Mouse (Mus musculus) embryonic facial prominence, embryonic 11.5 days (tissue): ENCODE measurements around the gene Ropn1l. TPM values are rescaled to one million over a fixed set of nuclear protein-coding genes. Genes with fewer than 3 reads are reported as not detected.
A peak's percentile ranks its signal among the peaks of the same experiment; 100 is the strongest.

Source experiments
- ATAC-seq: fragments of 200-750 bp; cut with Nextera tagmentation; replicated peaks from 2 replicates; pipeline ENCODE4 v1.8.0; 2017; ENCODE audit warnings: low read depth; ENCODE audit not compliant: insufficient number of reproducible peaks, low FRiP score, low TSS enrichment
- DNase-seq: peaks from one replicate; pipeline ENCODE4 v3.0.0-alpha.2; 2015; ENCODE audit warnings: low spot score
- H3K27ac ChIP-seq: fragments of 300-500 bp; sonication (generic); replicated peaks from 2 replicates; pipeline ENCODE4 v1.5.1; 2014; ENCODE audit warnings: mild to moderate bottlenecking, low read depth, low read length, control low read depth
- H3K27me3 ChIP-seq: fragments of 300-500 bp; sonication (generic); 2 replicates; pipeline ENCODE4 v1.6.1; 2014; ENCODE audit warnings: mild to moderate bottlenecking, low read length, moderate library complexity, mixed read lengths; ENCODE audit not compliant: control insufficient read depth, insufficient read depth
- H3K36me3 ChIP-seq: fragments of 300-500 bp; sonication (generic); replicated peaks from 2 replicates; pipeline ENCODE4 v1.6.1; 2014; ENCODE audit warnings: low read depth, mild to moderate bottlenecking, low read length, moderate library complexity, mixed read lengths; ENCODE audit not compliant: control insufficient read depth, insufficient read depth
- H3K4me1 ChIP-seq: fragments of 300-500 bp; sonication (generic); 2 replicates; pipeline ENCODE4 v1.6.1; 2014; ENCODE audit warnings: low read length, mixed read lengths; ENCODE audit not compliant: control insufficient read depth, insufficient read depth
- H3K4me2 ChIP-seq: fragments of 300-500 bp; sonication (generic); 2 replicates; pipeline ENCODE4 v1.6.1; 2014; ENCODE audit warnings: low read depth, mild to moderate bottlenecking, control low read depth, low read length, moderate library complexity
- H3K4me3 ChIP-seq: fragments of 300-500 bp; sonication (generic); 2 replicates; pipeline ENCODE4 v1.5.1; 2014; ENCODE audit warnings: low read depth, low read length, control low read depth
- H3K9ac ChIP-seq: fragments of 300-500 bp; sonication (generic); replicated peaks from 2 replicates; pipeline ENCODE4 v1.6.1; 2014; ENCODE audit warnings: mild to moderate bottlenecking, control low read depth, low read length
- H3K9me3 ChIP-seq: fragments of 300-500 bp; sonication (generic); replicated peaks from 2 replicates; pipeline ENCODE4 v1.6.1; 2016; ENCODE audit warnings: mild to moderate bottlenecking, low read length, inconsistent platforms, mixed read lengths; ENCODE audit not compliant: control insufficient read depth
- WGBS: fragments of 180-500 bp; shearing (Covaris S2); extraction: QIAGEN DNeasy Blood & Tissue Kit; methylation state at CpG from one replicate; pipeline ENCODE4 v1.1.7; 2014; 5-methylcytosine and 5-hydroxymethylcytosine counted together
- polyA plus RNA-seq: library from polyadenylated mRNA; unstranded; fragments of >200 nt; fragmentation: Nextera tagmentation; extraction: Ambion mirVana; gene quantifications from 2 replicates; pipeline ENCODE4 v1.2.1, GENCODE M21; 2014

The Ropn1l gene
- 2.7 and 3.2 TPM in 2 replicates for polyA plus RNA-seq

GRCm38 (mm10) chr15:31453098-31453916 is at the start of gene Ropn1l:
Ropn1l (minus strand) TSS chr15:31453737.
- Histone ChIP-seq H3K36me3 (no peaks in the 10 kb centered on the region; the same call in 1 of the 2 replicates), H3K9ac (peak within 1 kb of the TSS; percentile 73), H3K27me3 (no peaks in the 10 kb centered on the region), H3K4me2 (peak within 1 kb of the TSS; percentile 65), H3K9me3 (no peaks in the 10 kb centered on the region), H3K4me3 (peak within 1 kb of the TSS; percentile 45), H3K27ac (peak within 1 kb of the TSS; percentile 66; the same call in 1 of the 2 replicates), H3K4me1 (no peaks in the 10 kb centered on the region)
- under 1% methylated on average over 57 of the region's 57 CpGs for WGBS
- DNase-seq, result peak; percentile 94
- peak; percentile 92 for ATAC-seq

- ATAC-seq (no peak), DNase-seq (no peak)
- no peaks in the 10 kb centered on the region for H3K9me3 ChIP-seq
- H3K27me3 ChIP-seq, result no peaks in the 10 kb centered on the region
- WGBS, result 85% methylated on average over 4 of the region's 4 CpGs
- H3K4me3 ChIP-seq, result no peak overlapping the region
- no peak overlapping the region for H3K27ac ChIP-seq
- no peak overlapping the region for H3K9ac ChIP-seq
- no peak overlapping the region for H3K4me2 ChIP-seq
- no peaks in the 10 kb centered on the region for H3K4me1 ChIP-seq
- H3K36me3 ChIP-seq, result no peaks in the 10 kb centered on the region
Measured at GRCm38 (mm10) chr15:31502996-31503395, 49.5 kb upstream of the Ropn1l start.

GRCm38 (mm10) chr15:31502313-31502712 is 48.8 kb upstream of the Ropn1l start:
- no peak overlapping the region for H3K9ac ChIP-seq
- no peak overlapping the region for H3K4me3 ChIP-seq
- DNase-seq (no peak), ATAC-seq (no peak)
- H3K27me3 ChIP-seq, result no peaks in the 10 kb centered on the region
- H3K4me1 ChIP-seq, result no peaks in the 10 kb centered on the region
- no peaks in the 10 kb centered on the region for H3K9me3 ChIP-seq
- no peaks in the 10 kb centered on the region for H3K36me3 ChIP-seq
- no peak overlapping the region for H3K27ac ChIP-seq
- 79% methylated on average over 1 of the region's 1 CpGs for WGBS
- H3K4me2 ChIP-seq, result no peak overlapping the region

GRCm38 (mm10) chr15:31494803-31495202 is 41.3 kb upstream of the Ropn1l start:
- Histone ChIP-seq H3K9me3 (no peaks in the 10 kb centered on the region), H3K4me3 (no peak overlapping the region), H3K36me3 (peaks cover 8% of the 10 kb centered on the region), H3K4me2 (no peak overlapping the region), H3K27me3 (no peaks in the 10 kb centered on the region), H3K9ac (no peak overlapping the region), H3K4me1 (no peaks in the 10 kb centered on the region), H3K27ac (no peak overlapping the region)
- ATAC-seq, result no peak
- no peak for DNase-seq
- WGBS, result 86% methylated on average over 9 of the region's 9 CpGs

- Histone ChIP-seq H3K27me3 (no peaks in the 10 kb centered on the region), H3K36me3 (peaks cover 8% of the 10 kb centered on the region), H3K9ac (no peak overlapping the region), H3K9me3 (no peaks in the 10 kb centered on the region), H3K4me1 (no peaks in the 10 kb centered on the region), H3K27ac (no peak overlapping the region), H3K4me3 (no peak overlapping the region), H3K4me2 (no peak overlapping the region)
- DNase-seq, result no peak
- ATAC-seq, result 0 out of 2 replicates have a peak, but pooled peaks have one; percentile 59
- WGBS, result 78% methylated on average over 3 of the region's 3 CpGs
Measured at GRCm38 (mm10) chr15:31494310-31494709, 40.8 kb upstream of the Ropn1l start.

- no peaks in the 10 kb centered on the region for H3K36me3 ChIP-seq
- H3K4me1 ChIP-seq, result no peaks in the 10 kb centered on the region
- no peak overlapping the region for H3K4me3 ChIP-seq
- no peak overlapping the region for H3K27ac ChIP-seq
- no peaks in the 10 kb centered on the region for H3K27me3 ChIP-seq
- H3K9me3 ChIP-seq, result no peaks in the 10 kb centered on the region
- H3K4me2 ChIP-seq, result no peak overlapping the region
- H3K9ac ChIP-seq, result no peak overlapping the region
- ATAC-seq (no peak), DNase-seq (no peak)
- WGBS, result 72% methylated on average over 2 of the region's 2 CpGs
Measured at GRCm38 (mm10) chr15:31487407-31487806, 33.9 kb upstream of the Ropn1l start.

GRCm38 (mm10) chr15:31476678-31477077 is 23.1 kb upstream of the Ropn1l start:
- no peak overlapping the region for H3K9ac ChIP-seq
- ATAC-seq (no peak), DNase-seq (no peak)
- H3K4me3 ChIP-seq, result no peak overlapping the region
- no peak overlapping the region for H3K4me2 ChIP-seq
- H3K9me3 ChIP-seq, result no peaks in the 10 kb centered on the region
- H3K27ac ChIP-seq, result no peak overlapping the region
- 100% methylated on average over 1 of the region's 1 CpGs for WGBS
- H3K36me3 ChIP-seq, result 0 out of 2 replicates have a peak, but pooled peaks cover 2% of the 10 kb centered on the region
- H3K27me3 ChIP-seq, result no peaks in the 10 kb centered on the region
- no peaks in the 10 kb centered on the region for H3K4me1 ChIP-seq
